Mouse (Mus musculus): ENCODE data around the gene Zfp462. TPM values are rescaled to one million over a fixed set of nuclear protein-coding genes. Genes with fewer than 3 reads are reported as not detected.
"Not testable (repeated sequence)": the region's sequence is repeated elsewhere in the genome, so short reads cannot be mapped to it uniquely, and the experiment has no call there.

Gene Zfp462
- polyA plus RNA-seq (2015; fragmentation: Nextera tagmentation; extraction: Ambion mirVana): 21.0 and 21.9 TPM in 2 replicates

DNA sequence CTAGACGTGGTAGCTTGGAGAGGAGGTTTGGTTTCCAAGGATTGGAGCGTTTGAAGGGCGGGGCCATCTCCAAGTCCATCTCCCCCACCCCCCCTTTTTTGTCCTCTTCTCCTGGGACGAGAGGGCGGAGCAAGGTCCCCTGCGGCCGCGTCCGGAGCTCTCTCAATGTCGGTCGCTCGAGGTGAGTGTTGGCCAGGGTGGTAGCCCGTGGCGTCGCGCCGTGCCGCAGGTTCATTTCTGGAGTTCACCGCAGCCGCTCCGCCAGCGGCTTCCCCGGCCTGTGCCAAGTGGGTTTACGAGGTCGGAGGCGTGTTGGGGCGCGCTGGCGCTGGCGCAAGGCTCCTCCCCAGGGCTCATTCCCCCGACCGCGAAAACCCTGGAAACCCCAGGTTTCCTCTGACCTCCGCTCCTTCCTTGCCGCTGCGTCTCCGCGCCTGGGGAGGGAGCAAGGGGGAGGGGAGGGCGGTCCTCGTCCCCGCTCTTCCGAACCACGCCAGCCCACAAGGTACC, at the start of gene Zfp462:
Zfp462 (plus strand) TSS at position 128 of the 510 bp plus-strand sequence.
- H3K4me3 ChIP-seq: peak within 1 kb of the TSS; percentile 84
- H3K36me3 ChIP-seq: no peaks in the 10 kb centered on the region
- no peaks in the 10 kb centered on the region for H3K9me3 ChIP-seq
- ATAC-seq (replicated peaks): peak; percentile 33
- H3K4me2 ChIP-seq (replicated peaks): peak within 1 kb of the TSS; percentile 82
- H3K27me3 ChIP-seq: no peaks in the 10 kb centered on the region
- H3K4me1 ChIP-seq: peaks cover 14% of the 10 kb centered on the region
- peak within 1 kb of the TSS; percentile 99 for H3K27ac ChIP-seq (replicated peaks)
- under 1% methylated on average over 43 of the region's 43 CpGs for WGBS
- H3K9ac ChIP-seq (replicated peaks): peak within 1 kb of the TSS; percentile 96

- no peak overlapping the region for H3K9ac ChIP-seq (replicated peaks)
- no peaks in the 10 kb centered on the region for H3K27me3 ChIP-seq
- whole genome bisulfite sequencing: 61% methylated on average over 4 of the region's 4 CpGs
- peaks cover 3% of the 10 kb centered on the region; the same call in 1 of the 2 replicates for H3K4me1 ChIP-seq
- peak; percentile 51; the same call in 1 of the 2 replicates for ATAC-seq (replicated peaks)
- H3K27ac ChIP-seq (replicated peaks): no peak overlapping the region
- H3K9me3 ChIP-seq: no peaks in the 10 kb centered on the region
- H3K4me3 ChIP-seq: no peak overlapping the region
- no peak overlapping the region for H3K4me2 ChIP-seq (replicated peaks)
- no peaks in the 10 kb centered on the region for H3K36me3 ChIP-seq
Measured at GRCm38 (mm10) chr4:54896017-54896416, 48.8 kb upstream of the Zfp462 start.

DNA sequence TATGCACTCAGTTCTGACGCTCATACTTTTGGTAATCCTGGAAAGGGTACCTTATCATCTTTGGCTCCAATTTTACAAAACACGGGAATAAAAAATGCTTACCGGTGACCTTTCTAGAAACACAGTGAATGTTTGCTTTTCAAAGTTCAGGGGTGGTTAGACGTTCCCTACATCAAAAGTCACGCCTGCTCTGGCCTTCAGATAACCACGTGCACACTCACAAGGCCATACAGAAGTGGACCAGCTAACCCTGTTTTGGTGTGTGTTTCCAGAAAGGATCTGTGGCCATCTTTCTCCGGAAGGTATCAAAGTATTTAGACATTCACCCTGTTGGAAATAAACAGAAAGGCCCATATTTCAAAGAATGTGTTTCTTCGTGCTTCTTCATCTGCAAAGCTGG, 40.2 kb upstream of the Zfp462 start:
- no peaks in the 10 kb centered on the region for H3K36me3 ChIP-seq
- H3K4me3 ChIP-seq: no peak overlapping the region
- 88% methylated on average over 8 of the region's 8 CpGs for WGBS
- no peaks in the 10 kb centered on the region for H3K27me3 ChIP-seq
- H3K4me2 ChIP-seq (replicated peaks): no peak overlapping the region
- H3K4me1 ChIP-seq: no peaks in the 10 kb centered on the region
- ATAC-seq (replicated peaks): no peak
- H3K27ac ChIP-seq (replicated peaks): no peak overlapping the region
- no peak overlapping the region for H3K9ac ChIP-seq (replicated peaks)
- H3K9me3 ChIP-seq: no peaks in the 10 kb centered on the region

DNA sequence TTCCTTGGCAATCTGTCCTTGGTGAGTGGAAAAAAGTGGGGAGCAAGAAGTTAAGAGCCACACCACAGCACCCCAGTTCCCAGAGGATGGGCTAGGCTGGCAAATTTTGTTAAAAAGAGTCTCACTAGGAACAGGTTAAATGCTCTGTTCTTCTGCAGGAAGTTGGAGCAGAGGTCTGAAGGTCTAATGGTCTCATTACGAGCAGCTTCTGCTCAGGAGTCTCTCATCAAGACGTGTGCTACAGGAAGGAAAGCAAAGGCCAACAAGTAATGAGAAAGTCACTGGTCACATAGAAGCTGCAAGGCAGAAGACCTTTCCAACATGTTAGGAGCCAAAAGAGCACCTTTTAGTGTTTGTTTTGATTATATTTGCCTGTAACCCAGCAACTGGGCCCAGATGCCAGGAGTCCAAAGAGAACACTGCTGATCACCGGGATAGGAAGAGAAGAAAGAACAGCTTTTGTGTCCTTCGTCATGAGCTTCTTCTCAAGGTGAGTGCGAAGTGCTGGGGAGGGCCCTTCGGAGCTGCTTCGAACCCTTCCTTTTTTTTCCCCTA, 39.4 kb upstream of the Zfp462 start:
- Histone ChIP-seq H3K4me2 (replicated peaks) (no peak overlapping the region), H3K9ac (replicated peaks) (no peak overlapping the region), H3K36me3 (no peaks in the 10 kb centered on the region), H3K27me3 (no peaks in the 10 kb centered on the region), H3K27ac (replicated peaks) (no peak overlapping the region), H3K4me3 (no peak overlapping the region), H3K9me3 (no peaks in the 10 kb centered on the region), H3K4me1 (no peaks in the 10 kb centered on the region)
- WGBS: 90% methylated on average over 7 of the region's 7 CpGs
- ATAC-seq (replicated peaks): no peak

DNA sequence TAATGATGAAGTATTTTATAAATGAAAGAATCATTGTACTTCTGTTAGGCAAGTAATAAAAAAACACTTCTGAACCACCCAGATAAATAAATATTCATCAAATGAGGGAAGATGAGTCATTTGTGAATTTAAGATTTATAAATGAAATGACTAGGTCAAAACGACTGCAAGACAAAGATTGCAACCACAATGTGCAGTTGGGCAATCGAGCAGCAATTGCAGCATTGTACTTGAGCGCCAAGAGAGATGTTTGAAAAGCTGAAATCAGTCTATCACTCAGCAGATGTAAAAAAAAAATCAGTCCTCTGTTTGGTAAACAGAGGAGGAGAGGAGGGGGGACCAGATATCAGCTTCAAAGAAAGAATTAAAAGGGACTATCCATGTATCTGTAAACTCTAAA, 34.5 kb upstream of the Zfp462 start:
- H3K4me1 ChIP-seq: no peaks in the 10 kb centered on the region
- no peak for ATAC-seq (replicated peaks)
- WGBS: 90% methylated on average over 3 of the region's 3 CpGs
- H3K9ac ChIP-seq (replicated peaks): no peak overlapping the region
- H3K27ac ChIP-seq (replicated peaks): no peak overlapping the region
- H3K36me3 ChIP-seq: no peaks in the 10 kb centered on the region
- no peak overlapping the region for H3K4me2 ChIP-seq (replicated peaks)
- H3K4me3 ChIP-seq: no peak overlapping the region
- H3K9me3 ChIP-seq: no peaks in the 10 kb centered on the region
- no peaks in the 10 kb centered on the region for H3K27me3 ChIP-seq

DNA sequence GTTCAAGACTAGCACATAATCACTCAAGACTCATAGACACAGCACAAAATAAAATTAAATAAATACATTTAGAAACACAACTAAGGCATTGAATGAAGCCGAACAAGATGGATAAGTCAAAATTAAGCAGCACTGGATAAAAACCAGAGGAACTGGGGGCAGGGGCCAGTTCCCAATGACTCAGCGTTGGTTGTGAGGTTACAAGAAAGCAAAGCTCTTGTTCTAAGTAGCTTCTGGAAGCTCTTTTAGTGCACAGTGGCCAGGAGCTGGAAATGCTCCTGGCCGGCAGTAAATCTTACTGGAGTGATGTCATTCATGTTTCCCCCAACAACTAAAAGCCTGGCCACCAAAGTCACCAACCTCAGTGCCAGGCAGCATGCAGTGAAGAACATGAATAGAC, 26.6 kb upstream of the Zfp462 start:
- ATAC-seq (replicated peaks): no peak
- 73% methylated on average over 3 of the region's 3 CpGs for WGBS

GRCm38 (mm10) chr4:54923386-54923785, 21.5 kb upstream of the Zfp462 start:
- H3K9me3 ChIP-seq: no peaks in the 10 kb centered on the region
- H3K9ac ChIP-seq (replicated peaks): no peak overlapping the region
- ATAC-seq (replicated peaks): no peak
- H3K4me1 ChIP-seq: no peaks in the 10 kb centered on the region
- no peak overlapping the region for H3K4me3 ChIP-seq
- H3K4me2 ChIP-seq (replicated peaks): no peak overlapping the region
- no peaks in the 10 kb centered on the region for H3K36me3 ChIP-seq
- no peaks in the 10 kb centered on the region for H3K27me3 ChIP-seq
- no peak overlapping the region for H3K27ac ChIP-seq (replicated peaks)
- 96% methylated on average over 2 of the region's 2 CpGs for WGBS

More for the DNA sequence above, 26.6 kb upstream of the Zfp462 start:
- no peaks in the 10 kb centered on the region for H3K36me3 ChIP-seq
- no peak overlapping the region for H3K4me2 ChIP-seq (replicated peaks)
- H3K9ac ChIP-seq (replicated peaks): no peak overlapping the region
- H3K9me3 ChIP-seq: no peaks in the 10 kb centered on the region
- no peak overlapping the region for H3K4me3 ChIP-seq
- H3K27ac ChIP-seq (replicated peaks): no peak overlapping the region
- H3K4me1 ChIP-seq: no peaks in the 10 kb centered on the region
- no peaks in the 10 kb centered on the region for H3K27me3 ChIP-seq

GRCm38 (mm10) chr4:54924306-54924705, 20.5 kb upstream of the Zfp462 start:
- Histone ChIP-seq H3K4me1 (no peaks in the 10 kb centered on the region), H3K9ac (replicated peaks) (no peak overlapping the region), H3K9me3 (no peaks in the 10 kb centered on the region), H3K4me2 (replicated peaks) (no peak overlapping the region), H3K4me3 (no peak overlapping the region), H3K36me3 (no peaks in the 10 kb centered on the region), H3K27ac (replicated peaks) (no peak overlapping the region), H3K27me3 (no peaks in the 10 kb centered on the region)
- 92% methylated on average over 2 of the region's 2 CpGs for WGBS
- ATAC-seq (replicated peaks): no peak

DNA sequence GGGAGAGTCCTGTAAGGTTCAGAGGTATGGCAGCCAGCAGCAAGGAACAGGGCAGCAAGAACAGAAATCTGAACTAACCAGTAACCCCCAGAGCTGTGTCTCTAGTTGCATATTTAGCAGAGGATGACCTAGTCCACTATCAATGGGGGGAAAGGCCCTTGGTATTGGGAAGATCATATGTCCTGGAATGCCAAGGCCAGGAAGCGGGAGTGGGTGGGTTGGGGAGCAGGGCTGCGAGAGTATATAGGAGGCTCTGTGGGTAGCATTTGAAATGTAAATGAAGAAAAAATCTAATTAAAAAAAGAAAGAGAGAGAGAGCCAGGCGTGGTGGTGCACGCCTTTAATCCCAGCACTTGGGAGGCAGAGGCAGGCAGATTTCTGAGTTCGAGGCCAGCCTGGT, 18.4 kb upstream of the Zfp462 start:
- WGBS: 81% methylated on average over 5 of the region's 5 CpGs
- ATAC-seq (replicated peaks): not testable (repeated sequence)

DNA sequence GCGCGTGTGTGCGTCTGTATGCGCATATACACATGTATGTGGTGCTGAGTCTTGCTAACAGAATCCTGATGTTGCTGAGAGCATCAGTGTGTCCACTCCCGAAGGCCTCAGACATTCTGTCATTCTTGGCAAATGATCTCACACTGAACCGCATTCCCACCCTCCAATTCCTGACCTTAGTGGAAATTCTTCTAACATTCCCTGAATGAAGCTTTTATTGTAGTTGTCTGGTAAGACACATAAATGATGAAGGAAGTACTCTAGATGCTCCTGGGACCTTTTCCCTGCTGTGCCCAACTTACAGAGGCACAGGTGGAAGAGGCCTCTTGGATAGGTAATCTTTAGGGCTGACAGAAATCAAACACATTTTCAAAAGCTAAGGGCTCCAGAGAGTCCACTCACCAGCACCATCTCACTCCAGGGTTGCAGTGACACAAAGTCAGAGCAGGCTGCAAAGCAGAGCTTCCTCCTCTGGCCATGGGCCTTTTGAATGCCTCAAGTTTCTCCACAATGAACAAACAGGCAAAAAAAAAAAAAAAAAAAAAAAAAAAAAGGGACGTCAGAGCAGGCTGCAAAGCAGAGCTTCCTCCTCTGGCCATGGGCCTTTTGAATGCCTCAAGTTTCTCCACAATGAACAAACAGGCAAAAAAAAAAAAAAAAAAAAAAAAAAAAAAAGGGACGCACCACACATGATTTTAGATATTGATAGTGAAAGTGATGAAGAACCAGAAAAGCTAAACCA, 17.4 kb upstream of the Zfp462 start:
- H3K4me2 ChIP-seq (replicated peaks); H3K36me3 ChIP-seq; H3K4me1 ChIP-seq; H3K27me3 ChIP-seq; H3K4me3 ChIP-seq; ATAC-seq (replicated peaks); H3K27ac ChIP-seq (replicated peaks); H3K9me3 ChIP-seq; H3K9ac ChIP-seq (replicated peaks): not testable (repeated sequence)
- 82% methylated on average over 8 of the region's 8 CpGs for WGBS

More for the DNA sequence above, 18.4 kb upstream of the Zfp462 start:
- not testable (repeated sequence) for H3K4me3 ChIP-seq; H3K9ac ChIP-seq (replicated peaks); H3K27ac ChIP-seq (replicated peaks); H3K9me3 ChIP-seq; H3K4me2 ChIP-seq (replicated peaks); H3K36me3 ChIP-seq; H3K27me3 ChIP-seq; H3K4me1 ChIP-seq

DNA sequence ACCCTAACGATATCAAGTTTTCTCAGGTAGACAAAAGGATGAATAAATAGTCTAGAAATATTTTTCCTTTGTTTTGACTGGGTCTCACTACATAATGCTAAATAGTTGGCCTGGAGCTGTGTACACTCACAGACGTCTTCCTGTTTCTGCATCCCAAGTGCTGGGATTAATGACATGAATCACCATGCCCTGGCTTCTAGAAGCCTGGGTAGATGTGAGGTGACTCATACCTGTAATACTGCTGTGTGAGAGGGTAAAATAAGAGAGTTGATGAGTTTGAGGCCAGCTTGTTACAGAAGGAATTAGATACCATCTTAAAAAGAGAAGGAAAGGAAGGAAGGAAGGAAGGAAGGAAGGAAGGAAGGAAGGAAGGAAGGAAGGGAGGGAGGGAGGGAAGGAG, 15.2 kb upstream of the Zfp462 start:
- Histone ChIP-seq H3K4me2 (replicated peaks) (no peak overlapping the region), H3K36me3 (no peaks in the 10 kb centered on the region), H3K4me1 (no peaks in the 10 kb centered on the region), H3K9ac (replicated peaks) (no peak overlapping the region), H3K27ac (replicated peaks) (no peak overlapping the region), H3K9me3 (no peaks in the 10 kb centered on the region), H3K4me3 (no peak overlapping the region), H3K27me3 (no peaks in the 10 kb centered on the region)
- 38% methylated on average over 2 of the region's 2 CpGs for WGBS
- ATAC-seq (replicated peaks): no peak

- Histone ChIP-seq H3K36me3 (no peaks in the 10 kb centered on the region), H3K4me1 (no peaks in the 10 kb centered on the region), H3K4me3 (no peak overlapping the region), H3K4me2 (replicated peaks) (no peak overlapping the region), H3K9ac (replicated peaks) (no peak overlapping the region), H3K27me3 (no peaks in the 10 kb centered on the region), H3K27ac (replicated peaks) (no peak overlapping the region), H3K9me3 (no peaks in the 10 kb centered on the region)
- ATAC-seq (replicated peaks): no peak
- 49% methylated on average over 2 of the region's 2 CpGs for WGBS
Measured at GRCm38 (mm10) chr4:54932668-54933067, 12.2 kb upstream of the Zfp462 start.

All from forebrain, embryonic 15.5 days (tissue).